In genomic region chr19:28974862-28975611, GRCm38 (mm10) we compare ENCODE assay signal across 8 mouse cellular contexts. TPM values are rescaled to one million over a fixed set of nuclear protein-coding genes. Genes with fewer than 3 reads are reported as not detected.
DNase-seq lines count a peak whose midpoint lies in the region; ATAC-seq lines count a peak whose summit lies in the region.

No protein-coding gene starts in this region.

- peak overlapping the region; percentile 31 for H3K4me3 ChIP-seq in forebrain, embryonic 11.5 days (ENCODE audit: low read depth, low read length)
- peak overlapping the region; percentile 54 for H3K4me3 ChIP-seq in heart, embryonic 16.5 days (ENCODE audit: low read length)
- H3K4me3 ChIP-seq in liver, embryonic 13.5 days (replicated peaks) = peak overlapping the region; percentile 45
- peak overlapping the region; percentile 24 for H3K4me3 ChIP-seq in neural tube, embryonic 11.5 days (ENCODE audit: low read depth, low read length)
- peak overlapping the region; percentile 41 for H3K4me3 ChIP-seq in stomach, embryonic 16.5 days (replicated peaks; ENCODE audit: low read length)

- H3K9ac ChIP-seq in forebrain, embryonic 11.5 days (ENCODE audit: low read length) = peak overlapping the region; percentile 16
- peak overlapping the region; percentile 62 for H3K9ac ChIP-seq in heart, embryonic 16.5 days (ENCODE audit: low read length)
- peak overlapping the region; percentile 41 for H3K9ac ChIP-seq in liver, embryonic 13.5 days
- peak overlapping the region; percentile 41 for H3K9ac ChIP-seq in neural tube, embryonic 11.5 days (ENCODE audit: low read length)
- peak overlapping the region; percentile 50 for H3K9ac ChIP-seq in stomach, embryonic 16.5 days (ENCODE audit: low read length)

- no peaks in the 10 kb centered on the region for H3K36me3 ChIP-seq in forebrain, embryonic 11.5 days (ENCODE audit: control insufficient read depth, insufficient read depth, low read length)
- no peaks in the 10 kb centered on the region for H3K36me3 ChIP-seq in heart, embryonic 16.5 days (ENCODE audit: control insufficient read depth, insufficient read depth)
- no peaks in the 10 kb centered on the region for H3K36me3 ChIP-seq in liver, embryonic 13.5 days
- no peaks in the 10 kb centered on the region for H3K36me3 ChIP-seq in neural tube, embryonic 11.5 days (ENCODE audit: control insufficient read depth, insufficient read depth, low read length)
- H3K36me3 ChIP-seq in stomach, embryonic 16.5 days (ENCODE audit: control insufficient read depth, insufficient read depth, low read length) = no peaks in the 10 kb centered on the region

- H3K4me1 ChIP-seq in forebrain, embryonic 11.5 days (replicated peaks; ENCODE audit: control insufficient read depth, insufficient read depth, low read length) = 0 out of 2 replicates have a peak, but pooled peaks cover 1% of the 10 kb centered on the region
- no peaks in the 10 kb centered on the region for H3K4me1 ChIP-seq in heart, embryonic 16.5 days (ENCODE audit: control insufficient read depth, insufficient read depth, low read length)
- H3K4me1 ChIP-seq in liver, embryonic 13.5 days (replicated peaks) = peaks cover 3% of the 10 kb centered on the region; the same call in 1 of the 2 replicates
- H3K4me1 ChIP-seq in neural tube, embryonic 11.5 days (ENCODE audit: control insufficient read depth, insufficient read depth, low read length) = 0 out of 2 replicates have a peak, but pooled peaks cover 3% of the 10 kb centered on the region
- peaks cover 4% of the 10 kb centered on the region; the same call in 1 of the 2 replicates for H3K4me1 ChIP-seq in stomach, embryonic 16.5 days (ENCODE audit: control insufficient read depth, insufficient read depth, low read length)

- no peak overlapping the region for H3K27ac ChIP-seq in forebrain, embryonic 11.5 days (ENCODE audit: low read depth, low read length)
- H3K27ac ChIP-seq in heart, embryonic 16.5 days (ENCODE audit: low read length) = no peak overlapping the region
- H3K27ac ChIP-seq in liver, embryonic 13.5 days = no peak overlapping the region
- no peak overlapping the region for H3K27ac ChIP-seq in neural tube, embryonic 11.5 days (ENCODE audit: low read depth, low read length)
- H3K27ac ChIP-seq in stomach, embryonic 16.5 days (ENCODE audit: low read length) = no peak overlapping the region

- peak; percentile 84 for DNase-seq in CD4-positive, CD25-positive, alpha-beta regulatory T cell, adult 2 months (ENCODE audit: low read depth, low spot score)
- peak; percentile 30 for DNase-seq in c-Kit-negative CD71-positive TER-119-positive erythroid progenitor cells, embryonic 14.5 days (ENCODE audit: low read depth, low spot score)
- DNase-seq in forebrain, embryonic 11.5 days (ENCODE audit: low spot score) = peak; percentile 89
- DNase-seq in kidney, postnatal 25 days = peak; percentile 89 to 92
- DNase-seq in liver, embryonic 13.5 days = peak; percentile 59
- DNase-seq in neural tube, embryonic 11.5 days (ENCODE audit: low spot score) = peak; percentile 77

- H3K27me3 ChIP-seq in forebrain, embryonic 11.5 days (ENCODE audit: control insufficient read depth, insufficient read depth, low read length) = peaks cover 2% of the 10 kb centered on the region
- peaks cover 5% of the 10 kb centered on the region for H3K27me3 ChIP-seq in heart, embryonic 16.5 days (ENCODE audit: control insufficient read depth, insufficient read depth, low read length)
- peaks cover 13% of the 10 kb centered on the region for H3K27me3 ChIP-seq in liver, embryonic 13.5 days
- peaks cover 4% of the 10 kb centered on the region; the same call in 1 of the 2 replicates for H3K27me3 ChIP-seq in neural tube, embryonic 11.5 days (ENCODE audit: control insufficient read depth, insufficient read depth, low read length)
- H3K27me3 ChIP-seq in stomach, embryonic 16.5 days (ENCODE audit: control insufficient read depth, insufficient read depth, low read length) = no peaks in the 10 kb centered on the region

- WGBS in forebrain, embryonic 11.5 days = 19% methylated on average over 35 of the region's 35 CpGs
- 17% methylated on average over 35 of the region's 35 CpGs for whole genome bisulfite sequencing in heart, embryonic 16.5 days
- 18% methylated on average over 35 of the region's 35 CpGs for WGBS in liver, embryonic 13.5 days (ENCODE audit: insufficient replicate concordance)
- 19% methylated on average over 35 of the region's 35 CpGs for WGBS in neural tube, embryonic 11.5 days
- 17% methylated on average over 35 of the region's 35 CpGs for WGBS in stomach, embryonic 16.5 days

- H3K9me3 ChIP-seq in forebrain, embryonic 11.5 days (ENCODE audit: control insufficient read depth, low read length) = no peaks in the 10 kb centered on the region
- no peaks in the 10 kb centered on the region; the same call in 1 of the 2 replicates for H3K9me3 ChIP-seq in heart, embryonic 16.5 days (replicated peaks; ENCODE audit: control insufficient read depth, low read length)
- no peaks in the 10 kb centered on the region for H3K9me3 ChIP-seq in liver, embryonic 13.5 days (replicated peaks)
- no peaks in the 10 kb centered on the region for H3K9me3 ChIP-seq in neural tube, embryonic 11.5 days (ENCODE audit: control insufficient read depth, low read length)
- H3K9me3 ChIP-seq in stomach, embryonic 16.5 days (replicated peaks; ENCODE audit: control insufficient read depth, low read length) = no peaks in the 10 kb centered on the region

- peak; percentile 60 for ATAC-seq in forebrain, embryonic 11.5 days (replicated peaks; ENCODE audit: low FRiP score)
- no peak; the same call in 1 of the 2 replicates for ATAC-seq in heart, embryonic 16.5 days (replicated peaks; ENCODE audit: extremely low read depth, insufficient read depth, low FRiP score)
- ATAC-seq in liver, embryonic 13.5 days (ENCODE audit: low read depth) = 0 out of 2 replicates have a peak, but pooled peaks have one; percentile 34
- peak; percentile 71 for ATAC-seq in neural tube, embryonic 11.5 days (ENCODE audit: insufficient read depth, low FRiP score, low TSS enrichment)
- ATAC-seq in stomach, embryonic 16.5 days (ENCODE audit: insufficient read depth, low FRiP score) = peak; percentile 81

- H3K4me2 ChIP-seq in forebrain, embryonic 11.5 days (ENCODE audit: low read depth, low read length, severe bottlenecking) = peak overlapping the region; percentile 68
- peak overlapping the region; percentile 87 for H3K4me2 ChIP-seq in heart, embryonic 16.5 days (ENCODE audit: low read depth, low read length)
- H3K4me2 ChIP-seq in liver, embryonic 13.5 days = peak overlapping the region; percentile 64
- peak overlapping the region; percentile 41 for H3K4me2 ChIP-seq in neural tube, embryonic 11.5 days (ENCODE audit: low read depth)
- peak overlapping the region; percentile 67 for H3K4me2 ChIP-seq in stomach, embryonic 16.5 days (ENCODE audit: low read depth, low read length)

RNA-seq across cellular contexts. Expression of gene 4430402I18Rik, which starts 7.4 kb away (rescaled TPM):
- 0.19 and 1.2 TPM in 2 replicates for polyA plus RNA-seq in forebrain, embryonic 11.5 days (2014; fragmentation: Nextera tagmentation; extraction: Ambion mirVana)
- polyA plus RNA-seq in heart, embryonic 16.5 days (2015; fragmentation: Nextera tagmentation; extraction: Ambion mirVana) = 11.0 and 11.2 TPM in 2 replicates
- 1.1 and 1.7 TPM in 2 replicates for polyA plus RNA-seq in liver, embryonic 13.5 days (2015; fragmentation: Nextera tagmentation; extraction: Ambion mirVana)
- 0.20 and 0.60 TPM in 2 replicates for polyA plus RNA-seq in neural tube, embryonic 11.5 days (2014; fragmentation: Nextera tagmentation; extraction: Ambion mirVana)
- polyA plus RNA-seq in stomach, embryonic 16.5 days (2015; fragmentation: Nextera tagmentation; extraction: Ambion mirVana) = 0.54 and 0.74 TPM in 2 replicates

RNA-seq across cellular contexts. Expression of gene Plpp6, which starts 11.3 kb away (rescaled TPM):
- 6.1 and 6.4 TPM in 2 replicates for polyA plus RNA-seq in forebrain, embryonic 11.5 days (2014; fragmentation: Nextera tagmentation; extraction: Ambion mirVana)
- 7.9 and 8.8 TPM in 2 replicates for polyA plus RNA-seq in heart, embryonic 16.5 days (2015; fragmentation: Nextera tagmentation; extraction: Ambion mirVana)
- 1.4 TPM in 2 replicates for polyA plus RNA-seq in liver, embryonic 13.5 days (2015; fragmentation: Nextera tagmentation; extraction: Ambion mirVana)
- polyA plus RNA-seq in neural tube, embryonic 11.5 days (2014; fragmentation: Nextera tagmentation; extraction: Ambion mirVana) = 8.6 and 9.3 TPM in 2 replicates
- 7.6 TPM in 2 replicates for polyA plus RNA-seq in stomach, embryonic 16.5 days (2015; fragmentation: Nextera tagmentation; extraction: Ambion mirVana)

RNA-seq across cellular contexts. Expression of gene Cdc37l1, which starts 15.1 kb away (rescaled TPM):
- 52.0 and 55.7 TPM in 2 replicates for polyA plus RNA-seq in forebrain, embryonic 11.5 days (2014; fragmentation: Nextera tagmentation; extraction: Ambion mirVana)
- polyA plus RNA-seq in heart, embryonic 16.5 days (2015; fragmentation: Nextera tagmentation; extraction: Ambion mirVana) = 54.7 and 55.7 TPM in 2 replicates
- 10.4 and 14.2 TPM in 2 replicates for polyA plus RNA-seq in liver, embryonic 13.5 days (2015; fragmentation: Nextera tagmentation; extraction: Ambion mirVana)
- 51.8 and 53.0 TPM in 2 replicates for polyA plus RNA-seq in neural tube, embryonic 11.5 days (2014; fragmentation: Nextera tagmentation; extraction: Ambion mirVana)
- polyA plus RNA-seq in stomach, embryonic 16.5 days (2015; fragmentation: Nextera tagmentation; extraction: Ambion mirVana) = 34.8 and 38.4 TPM in 2 replicates

Comparison
In these comparisons a context has a peak if more than half of its experiments do, and no peak if none do; other contexts are left out.
1. DNase-seq: peak in every context shown above with its lines; median percentile 90 in kidney, postnatal 25 days; 89 in forebrain, embryonic 11.5 days; 84 in CD4-positive, CD25-positive, alpha-beta regulatory T cell, adult 2 months; 77 in neural tube, embryonic 11.5 days; 59 in liver, embryonic 13.5 days; 30 in c-Kit-negative CD71-positive TER-119-positive erythroid progenitor cells, embryonic 14.5 days.